9 mouse cellular contexts compared by ENCODE assay signal in genomic region chr7:142097776-142098175, GRCm38 (mm10). TPM values are rescaled to one million over a fixed set of nuclear protein-coding genes. Genes with fewer than 3 reads are reported as not detected.
DNase-seq lines count a peak whose midpoint lies in the region; TF ChIP-seq lines count a peak whose summit lies in the region.
"Had no signal": no experiment of that assay in that cellular context is flagged by ENCODE, and none has a peak within 500 bp of the region (broad histone marks: within the 10 kb centered on the region; RNA-seq: fewer than 3 reads in every experiment).

No protein-coding gene starts in this region.

- no peak overlapping the region for H3K9ac ChIP-seq in liver, adult 2 months (ENCODE audit: low read depth, low read length)
- H3K9ac ChIP-seq: embryonic facial prominence, embryonic 12.5 days had no signal

- no peaks in the 10 kb centered on the region for H3K4me1 ChIP-seq in liver, adult 2 months (ENCODE audit: control insufficient read depth, insufficient read depth, low read length)

- H3K27me3 ChIP-seq in liver, adult 2 months (ENCODE audit: control insufficient read depth, insufficient read depth, low read length) = no peaks in the 10 kb centered on the region

- peak; percentile 70 for DNase-seq in 416B (ENCODE audit: low read depth)
- DNase-seq in adrenal gland, adult 2 months = peak; percentile 82
- DNase-seq in embryo, embryonic 11.5 days (ENCODE audit: low read depth, low spot score) = peak; percentile 65
- DNase-seq in heart, adult 18-20 months = peak; percentile 82 to 89
- DNase-seq in kidney, adult 8-10 months = peak; percentile 65 to 84
- DNase-seq in liver, adult 2 months (ENCODE audit: extremely low read depth, low read depth, low spot score) = peak; percentile 63
- peak; percentile 79 for DNase-seq in naive thymus-derived CD4-positive, alpha-beta T cell, adult 2 months (ENCODE audit: low read depth)
- DNase-seq in spleen, postnatal 4 days (ENCODE audit: low spot score in 2 of 2) = peak; percentile 78 to 90

- no peak for TF ChIP-seq POLR2A in liver, adult 2 months (IDR thresholded peaks at IDR 0.05; ENCODE audit: extremely low read depth, insufficient read depth, low read length)

- H3K27ac ChIP-seq in liver, adult 2 months (replicated peaks; ENCODE audit: insufficient read depth, low read depth, low read length) = no peak overlapping the region
- H3K27ac ChIP-seq: embryonic facial prominence, embryonic 12.5 days had no signal

- no peaks in the 10 kb centered on the region for H3K36me3 ChIP-seq in liver, adult 2 months (ENCODE audit: control insufficient read depth, insufficient read depth, low read length)
- H3K36me3 ChIP-seq: embryonic facial prominence, embryonic 12.5 days had no signal

- 9% methylated on average over 9 of the region's 9 CpGs for WGBS in liver, adult 2 months

- H3K79me2 ChIP-seq in liver, adult 2 months (ENCODE audit: control insufficient read depth, insufficient read depth, low read length) = no peaks in the 10 kb centered on the region

- TF ChIP-seq CTCF in liver, adult 2 months (IDR thresholded peaks at IDR 0.05; ENCODE audit: low read depth, low read length) = peak; percentile 99

- no peak overlapping the region for H3K4me3 ChIP-seq in liver, adult 2 months (ENCODE audit: insufficient read depth, low read depth, low read length)
- H3K4me3 ChIP-seq: embryonic facial prominence, embryonic 12.5 days had no signal

RNA-seq across cellular contexts. Expression of gene Dusp8, which starts 2.1 kb away (rescaled TPM):
- total RNA-seq in adrenal gland, adult 2 months (2021) = 10 to 100 TPM; 11.1 to 15.9 TPM
- 10.7 and 13.2 TPM in 2 replicates for polyA plus RNA-seq in adrenal gland, adult 2 months (2012; rRNA removed)
- 10 to 100 TPM; 30.7 to 36.6 TPM for total RNA-seq in heart, adult 18-20 months (2021)
- under 0.01 and 0.07 TPM in 2 replicates for total RNA-seq in liver, adult 2 months (2014; rRNA removed)
- polyA plus RNA-seq in liver, adult 2 months (2012; rRNA removed) = 0.16 and 0.48 TPM in 2 replicates

RNA-seq across cellular contexts. Expression of gene Gm45618, which starts 22.8 kb away (rescaled TPM):
- total RNA-seq in adrenal gland, adult 2 months (2021) = not detected
- not detected in 2 replicates for polyA plus RNA-seq in adrenal gland, adult 2 months (2012; rRNA removed)
- total RNA-seq in heart, adult 18-20 months (2021) = not detected
- total RNA-seq in liver, adult 2 months (2014; rRNA removed) = not detected in 2 replicates
- not detected in 2 replicates for polyA plus RNA-seq in liver, adult 2 months (2012; rRNA removed)
- polyA plus RNA-seq: embryonic facial prominence, embryonic 12.5 days had no signal

RNA-seq across cellular contexts. Expression of gene Mob2, which starts 36.9 kb away (rescaled TPM):
- total RNA-seq in adrenal gland, adult 2 months (2021) = 10 to 100 TPM; 52.3 to 59.3 TPM
- polyA plus RNA-seq in adrenal gland, adult 2 months (2012; rRNA removed) = 33.1 and 38.2 TPM in 2 replicates
- total RNA-seq in heart, adult 18-20 months (2021) = 10 to 100 TPM; 45.7 to 51.1 TPM
- 26.2 and 27.6 TPM in 2 replicates for total RNA-seq in liver, adult 2 months (2014; rRNA removed)
- polyA plus RNA-seq in liver, adult 2 months (2012; rRNA removed) = 24.0 and 26.4 TPM in 2 replicates

RNA-seq across cellular contexts. Expression of gene Gm39115, which starts 38.1 kb away (rescaled TPM):
- total RNA-seq in adrenal gland, adult 2 months (2021) = not detected
- polyA plus RNA-seq in adrenal gland, adult 2 months (2012; rRNA removed) = not detected in 2 replicates
- total RNA-seq in heart, adult 18-20 months (2021) = not detected
- total RNA-seq in liver, adult 2 months (2014; rRNA removed) = not detected in 2 replicates
- polyA plus RNA-seq in liver, adult 2 months (2012; rRNA removed) = not detected in 2 replicates
- polyA plus RNA-seq: embryonic facial prominence, embryonic 12.5 days had no signal

RNA-seq across cellular contexts. Expression of gene Gm45337, which starts 46.6 kb away (rescaled TPM):
- total RNA-seq in adrenal gland, adult 2 months (2021) = not detected
- not detected in 2 replicates for polyA plus RNA-seq in adrenal gland, adult 2 months (2012; rRNA removed)
- total RNA-seq in heart, adult 18-20 months (2021) = not detected
- not detected in 2 replicates for total RNA-seq in liver, adult 2 months (2014; rRNA removed)
- not detected in 2 replicates for polyA plus RNA-seq in liver, adult 2 months (2012; rRNA removed)
- polyA plus RNA-seq: embryonic facial prominence, embryonic 12.5 days had no signal

Comparison
In these comparisons a context has a peak if more than half of its experiments do, and no peak if none do; other contexts are left out.
1. RNA of gene Dusp8, which starts 2.1 kb away (total RNA-seq): 30.7 to 36.6 TPM in heart, adult 18-20 months and 11.1 to 15.9 TPM in adrenal gland, adult 2 months; under 0.01 to 0.07 TPM in liver, adult 2 months; every median in the first group is over 10 times any median in the second.
2. Peak in every context shown above with its lines, with median percentiles within 50 percentile points of each other: DNase-seq.